19 mouse cellular contexts compared by ENCODE assay signal in genomic region chr3:116189363-116190100, GRCm38 (mm10).
DNase-seq lines count a peak whose midpoint lies in the region; ATAC-seq and TF ChIP-seq lines count a peak whose summit lies in the region.
"Had no signal": no experiment of that assay in that cellular context is flagged by ENCODE, and none has a peak within 500 bp of the region (broad histone marks: within the 10 kb centered on the region; RNA-seq: fewer than 3 reads in every experiment).

No protein-coding gene starts in this region.

- H3K36me3 ChIP-seq in liver, postnatal 0 days (replicated peaks; ENCODE audit: insufficient read depth, low read length): no peaks in the 10 kb centered on the region
- H3K36me3 ChIP-seq in liver, embryonic 11.5 days (ENCODE audit: control insufficient read depth, insufficient read depth, low read length): no peaks in the 10 kb centered on the region
- no peaks in the 10 kb centered on the region for H3K36me3 ChIP-seq in forebrain, embryonic 11.5 days (ENCODE audit: control insufficient read depth, insufficient read depth, low read length)
- H3K36me3 ChIP-seq in midbrain, embryonic 15.5 days (replicated peaks): no peaks in the 10 kb centered on the region
- H3K36me3 ChIP-seq: embryonic facial prominence, embryonic 13.5 days; G1E; heart, embryonic 13.5 days; hindbrain, embryonic 12.5 days; liver, embryonic 13.5 days; neural tube, embryonic 15.5 days had no signal

- no peaks in the 10 kb centered on the region for H3K9me3 ChIP-seq in liver, postnatal 0 days (ENCODE audit: low read length)
- H3K9me3 ChIP-seq in liver, embryonic 11.5 days (ENCODE audit: control insufficient read depth, low read length): no peaks in the 10 kb centered on the region
- no peaks in the 10 kb centered on the region for H3K9me3 ChIP-seq in forebrain, embryonic 11.5 days (ENCODE audit: control insufficient read depth, low read length)
- no peaks in the 10 kb centered on the region for H3K9me3 ChIP-seq in midbrain, embryonic 15.5 days
- H3K9me3 ChIP-seq: embryonic facial prominence, embryonic 13.5 days; G1E; heart, embryonic 13.5 days; hindbrain, embryonic 12.5 days; liver, embryonic 13.5 days; neural tube, embryonic 15.5 days had no signal

- H3K9ac ChIP-seq in liver, postnatal 0 days (replicated peaks): no peak overlapping the region
- H3K9ac ChIP-seq in liver, embryonic 11.5 days (ENCODE audit: low read depth, low read length): no peak overlapping the region
- H3K9ac ChIP-seq in forebrain, embryonic 11.5 days (ENCODE audit: low read length): no peak overlapping the region
- no peak overlapping the region for H3K9ac ChIP-seq in midbrain, embryonic 15.5 days
- H3K9ac ChIP-seq: embryonic facial prominence, embryonic 13.5 days; heart, embryonic 13.5 days; hindbrain, embryonic 12.5 days; liver, embryonic 13.5 days; neural tube, embryonic 15.5 days had no signal

- peak; percentile 23 for DNase-seq in adrenal gland, adult 8-10 months
- no peak for DNase-seq in adrenal gland, postnatal 25 days
- DNase-seq in liver, postnatal 0 days: no peak
- no peak for DNase-seq in liver, embryonic 11.5 days (ENCODE audit: low spot score)
- DNase-seq in forebrain, embryonic 11.5 days (ENCODE audit: low spot score): no peak
- DNase-seq: cerebellum, adult 9-11 months; kidney, adult 11 months; liver, embryonic 13.5 days; lung, postnatal 4 days; right cerebral cortex, adult 18-20 months had no signal

- WGBS in liver, postnatal 0 days (ENCODE audit: insufficient replicate concordance): 68% methylated on average over 6 of the region's 6 CpGs
- 86% methylated on average over 6 of the region's 6 CpGs for WGBS in liver, embryonic 11.5 days
- 89% methylated on average over 6 of the region's 6 CpGs for WGBS in forebrain, embryonic 11.5 days
- 95% methylated on average over 6 of the region's 6 CpGs for WGBS in midbrain, embryonic 15.5 days

- TF ChIP-seq EP300 in liver, postnatal 0 days (IDR thresholded peaks at IDR 0.05; ENCODE audit: low read depth): peak; percentile 43; the same call in 1 of the 2 replicates

- ATAC-seq in liver, postnatal 0 days: peak; percentile 50; the same call in 1 of the 2 replicates
- no peak for ATAC-seq in liver, embryonic 11.5 days (replicated peaks; ENCODE audit: low FRiP score)
- ATAC-seq in megakaryocyte, adult 5-6 weeks (ENCODE audit: poor library complexity, severe bottlenecking): peak; percentile 64
- no peak for ATAC-seq in forebrain, embryonic 11.5 days (replicated peaks; ENCODE audit: low FRiP score)
- ATAC-seq in midbrain, embryonic 15.5 days (replicated peaks): no peak
- ATAC-seq: forebrain, embryonic 14.5 days had no signal

- H3K27ac ChIP-seq in liver, postnatal 0 days (ENCODE audit: low read depth): 0 out of 2 replicates have a peak overlapping the region, but pooled peaks have one; percentile 16
- H3K27ac ChIP-seq in liver, embryonic 11.5 days (ENCODE audit: low read depth, low read length): no peak overlapping the region
- H3K27ac ChIP-seq in brown adipose tissue, adult 24 weeks (replicated peaks; ENCODE audit: low read depth, low read length): peak overlapping the region; percentile 72
- H3K27ac ChIP-seq in forebrain, embryonic 11.5 days (ENCODE audit: low read depth, low read length): no peak overlapping the region
- no peak overlapping the region for H3K27ac ChIP-seq in midbrain, embryonic 15.5 days
- H3K27ac ChIP-seq: embryonic facial prominence, embryonic 13.5 days; heart, embryonic 13.5 days; hindbrain, embryonic 12.5 days; liver, embryonic 13.5 days; neural tube, embryonic 15.5 days had no signal

- H3K4me2 ChIP-seq in liver, postnatal 0 days (ENCODE audit: low read depth, low read length): no peak overlapping the region
- no peak overlapping the region for H3K4me2 ChIP-seq in liver, embryonic 11.5 days
- no peak overlapping the region for H3K4me2 ChIP-seq in forebrain, embryonic 11.5 days (ENCODE audit: low read depth, low read length, severe bottlenecking)
- H3K4me2 ChIP-seq in midbrain, embryonic 15.5 days: no peak overlapping the region
- H3K4me2 ChIP-seq: embryonic facial prominence, embryonic 13.5 days; heart, embryonic 13.5 days; hindbrain, embryonic 12.5 days; liver, embryonic 13.5 days; neural tube, embryonic 15.5 days had no signal

- H3K27me3 ChIP-seq in liver, postnatal 0 days (ENCODE audit: insufficient read depth, low read length): no peaks in the 10 kb centered on the region
- H3K27me3 ChIP-seq in liver, embryonic 11.5 days (replicated peaks; ENCODE audit: control insufficient read depth, insufficient read depth, low read length): no peaks in the 10 kb centered on the region
- no peaks in the 10 kb centered on the region for H3K27me3 ChIP-seq in forebrain, embryonic 11.5 days (ENCODE audit: control insufficient read depth, insufficient read depth, low read length)
- no peaks in the 10 kb centered on the region for H3K27me3 ChIP-seq in midbrain, embryonic 15.5 days (replicated peaks)
- H3K27me3 ChIP-seq: embryonic facial prominence, embryonic 13.5 days; heart, embryonic 13.5 days; hindbrain, embryonic 12.5 days; liver, embryonic 13.5 days; neural tube, embryonic 15.5 days had no signal

- H3K4me3 ChIP-seq in liver, postnatal 0 days (ENCODE audit: low read depth, low read length): no peak overlapping the region
- H3K4me3 ChIP-seq in liver, embryonic 11.5 days (ENCODE audit: low read depth, low read length): no peak overlapping the region
- no peak overlapping the region for H3K4me3 ChIP-seq in brown adipose tissue, adult 24 weeks (ENCODE audit: insufficient read depth, low read depth, low read length)
- H3K4me3 ChIP-seq in forebrain, embryonic 11.5 days (ENCODE audit: low read depth, low read length): no peak overlapping the region
- H3K4me3 ChIP-seq in midbrain, embryonic 15.5 days: no peak overlapping the region
- H3K4me3 ChIP-seq: embryonic facial prominence, embryonic 13.5 days; heart, embryonic 13.5 days; hindbrain, embryonic 12.5 days; liver, embryonic 13.5 days; neural tube, embryonic 15.5 days had no signal

- TF ChIP-seq CTCF in liver, postnatal 0 days (IDR thresholded peaks at IDR 0.05; ENCODE audit: low read depth): no peak

- H3K4me1 ChIP-seq in liver, postnatal 0 days (ENCODE audit: insufficient read depth): no peaks in the 10 kb centered on the region
- H3K4me1 ChIP-seq in liver, embryonic 11.5 days (replicated peaks; ENCODE audit: control insufficient read depth, insufficient read depth, low read length): no peaks in the 10 kb centered on the region
- peaks cover 3% of the 10 kb centered on the region for H3K4me1 ChIP-seq in brown adipose tissue, adult 24 weeks (ENCODE audit: control insufficient read depth, insufficient read depth, insufficient read length, low read length)
- H3K4me1 ChIP-seq in forebrain, embryonic 11.5 days (replicated peaks; ENCODE audit: control insufficient read depth, insufficient read depth, low read length): no peaks in the 10 kb centered on the region
- no peaks in the 10 kb centered on the region for H3K4me1 ChIP-seq in midbrain, embryonic 15.5 days
- H3K4me1 ChIP-seq: embryonic facial prominence, embryonic 13.5 days; hindbrain, embryonic 12.5 days; liver, embryonic 13.5 days; neural tube, embryonic 15.5 days had no signal

Comparison
In these comparisons a context has a peak if more than half of its experiments do, and no peak if none do; other contexts are left out.
1. ATAC-seq: peak in liver, postnatal 0 days (single experiment) and megakaryocyte, adult 5-6 weeks (single experiment); none in liver, embryonic 11.5 days (single experiment), forebrain, embryonic 11.5 days (single experiment) and midbrain, embryonic 15.5 days (single experiment).
2. H3K27ac ChIP-seq: peak in liver, postnatal 0 days (single experiment) and brown adipose tissue, adult 24 weeks (single experiment); none in liver, embryonic 11.5 days (single experiment), forebrain, embryonic 11.5 days (single experiment) and midbrain, embryonic 15.5 days (single experiment).